Mouse (Mus musculus): ENCODE results near the gene Mrpl1.

DNA sequence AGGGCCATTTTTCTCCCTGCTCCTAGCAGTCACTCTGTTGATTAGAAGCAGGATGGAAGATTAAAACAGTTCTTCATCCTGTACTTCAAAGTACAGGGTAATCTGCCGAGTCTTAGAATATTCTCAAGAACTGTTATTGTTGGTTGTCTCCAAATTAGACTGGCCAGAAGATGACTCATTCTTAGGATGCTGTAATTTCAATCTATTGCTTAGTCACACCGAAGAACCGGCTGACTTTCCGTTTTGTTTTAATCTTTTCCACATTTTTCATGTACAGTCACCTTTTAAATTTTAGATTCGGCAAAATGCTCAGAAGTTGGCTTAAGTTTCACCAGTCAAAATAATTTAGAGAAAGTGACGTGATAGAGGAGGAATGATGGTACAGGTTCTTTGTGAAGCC, 61.8 kb downstream of the Mrpl1 start:
- TF ChIP-seq CTCF (IDR thresholded peaks at IDR 0.05; ENCODE audit: borderline replicate concordance, insufficient read depth, low read depth, low read length) (no peak), POLR2A (IDR thresholded peaks at IDR 0.05; ENCODE audit: borderline replicate concordance, insufficient read depth, low read length) (no peak)
